Mouse (Mus musculus): ENCODE data around the gene Rbms2. TPM values are rescaled to one million over a fixed set of nuclear protein-coding genes. Genes with fewer than 3 reads are reported as not detected.
"Not testable (repeated sequence)": the region's sequence is repeated elsewhere in the genome, so short reads cannot be mapped to it uniquely, and the experiment has no call there.

Rbms2 gene
- polyA plus RNA-seq (2012; ENCODE audit: insufficient read depth, insufficient read length, missing spikeins) = 93.3 and 95.4 TPM in 2 replicates

GRCm38 (mm10) chr10:128179989-128180388 lies at the start of gene Rbms2:
Gene Rbms2 (minus strand): TSS chr10:128180297.
- Histone ChIP-seq H3K4me1 (ENCODE audit: control insufficient read depth, insufficient read depth, insufficient read length, low read length) (peaks cover 6% of the 10 kb centered on the region; the same call in 1 of the 2 replicates), H3K27ac (replicated peaks; ENCODE audit: low read depth, low read length) (peak within 1 kb of the TSS; percentile 94), H3K4me3 (ENCODE audit: insufficient read depth, low read depth, low read length) (peak within 1 kb of the TSS; percentile 70)

GRCm38 (mm10) chr10:128228009-128228408 lies 47.9 kb upstream of the Rbms2 start:
- Histone ChIP-seq H3K27ac (replicated peaks; ENCODE audit: low read depth, low read length) (no peak overlapping the region), H3K4me1 (ENCODE audit: control insufficient read depth, insufficient read depth, insufficient read length, low read length) (no peaks in the 10 kb centered on the region), H3K4me3 (ENCODE audit: insufficient read depth, low read depth, low read length) (no peak overlapping the region)

GRCm38 (mm10) chr10:128227592-128227991 lies 47.5 kb upstream of the Rbms2 start:
- no peaks in the 10 kb centered on the region for H3K4me1 ChIP-seq (ENCODE audit: control insufficient read depth, insufficient read depth, insufficient read length, low read length)
- H3K27ac ChIP-seq (replicated peaks; ENCODE audit: low read depth, low read length) = no peak overlapping the region
- no peak overlapping the region for H3K4me3 ChIP-seq (ENCODE audit: insufficient read depth, low read depth, low read length)

GRCm38 (mm10) chr10:128225538-128225937 lies 45.4 kb upstream of the Rbms2 start, which contains the start of gene Mip:
Gene Mip (plus strand): TSS chr10:128225838.
- H3K4me1 ChIP-seq (ENCODE audit: control insufficient read depth, insufficient read depth, insufficient read length, low read length) = no peaks in the 10 kb centered on the region
- H3K27ac ChIP-seq (replicated peaks; ENCODE audit: low read depth, low read length) = no peak within 1 kb of the TSS
- no peak within 1 kb of the TSS for H3K4me3 ChIP-seq (ENCODE audit: insufficient read depth, low read depth, low read length)

- Histone ChIP-seq H3K4me3 (ENCODE audit: insufficient read depth, low read depth, low read length) (no peak overlapping the region), H3K4me1 (ENCODE audit: control insufficient read depth, insufficient read depth, insufficient read length, low read length) (no peaks in the 10 kb centered on the region), H3K27ac (replicated peaks; ENCODE audit: low read depth, low read length) (no peak overlapping the region)
These were observed 45.0 kb upstream of the Rbms2 start for GRCm38 (mm10) chr10:128225064-128225463.

- no peak overlapping the region for H3K27ac ChIP-seq (replicated peaks; ENCODE audit: low read depth, low read length)
- no peak overlapping the region for H3K4me3 ChIP-seq (ENCODE audit: insufficient read depth, low read depth, low read length)
- H3K4me1 ChIP-seq (ENCODE audit: control insufficient read depth, insufficient read depth, insufficient read length, low read length) = no peaks in the 10 kb centered on the region
These were observed 41.6 kb upstream of the Rbms2 start for GRCm38 (mm10) chr10:128221533-128222286.

- no peak overlapping the region for H3K4me3 ChIP-seq (ENCODE audit: insufficient read depth, low read depth, low read length)
- no peaks in the 10 kb centered on the region for H3K4me1 ChIP-seq (ENCODE audit: control insufficient read depth, insufficient read depth, insufficient read length, low read length)
- H3K27ac ChIP-seq (replicated peaks; ENCODE audit: low read depth, low read length) = no peak overlapping the region
These were observed 38.5 kb upstream of the Rbms2 start for GRCm38 (mm10) chr10:128218387-128219117.

- H3K4me3 ChIP-seq (ENCODE audit: insufficient read depth, low read depth, low read length) = no peak overlapping the region
- H3K4me1 ChIP-seq (ENCODE audit: control insufficient read depth, insufficient read depth, insufficient read length, low read length) = no peaks in the 10 kb centered on the region
- no peak overlapping the region for H3K27ac ChIP-seq (replicated peaks; ENCODE audit: low read depth, low read length)
These were observed 34.9 kb upstream of the Rbms2 start for GRCm38 (mm10) chr10:128214981-128215380.

- not testable (repeated sequence) for H3K4me3 ChIP-seq (ENCODE audit: insufficient read depth, low read depth, low read length); H3K4me1 ChIP-seq (ENCODE audit: control insufficient read depth, insufficient read depth, insufficient read length, low read length); H3K27ac ChIP-seq (replicated peaks; ENCODE audit: low read depth, low read length)
These were observed 34.0 kb upstream of the Rbms2 start for GRCm38 (mm10) chr10:128214112-128214511.

GRCm38 (mm10) chr10:128212871-128213323 lies 32.8 kb upstream of the Rbms2 start:
- Histone ChIP-seq H3K27ac (replicated peaks; ENCODE audit: low read depth, low read length) (no peak overlapping the region), H3K4me1 (ENCODE audit: control insufficient read depth, insufficient read depth, insufficient read length, low read length) (no peaks in the 10 kb centered on the region), H3K4me3 (ENCODE audit: insufficient read depth, low read depth, low read length) (peak overlapping the region; percentile 44)

- Histone ChIP-seq H3K27ac (replicated peaks; ENCODE audit: low read depth, low read length) (peak overlapping the region; percentile 43; the same call in 1 of the 2 replicates), H3K4me1 (ENCODE audit: control insufficient read depth, insufficient read depth, insufficient read length, low read length) (no peaks in the 10 kb centered on the region), H3K4me3 (ENCODE audit: insufficient read depth, low read depth, low read length) (peak overlapping the region; percentile 83)
These were observed 32.1 kb upstream of the Rbms2 start for GRCm38 (mm10) chr10:128212148-128212547.

- peak within 1 kb of the TSS; percentile 83 for H3K4me3 ChIP-seq (ENCODE audit: insufficient read depth, low read depth, low read length)
- H3K27ac ChIP-seq (replicated peaks; ENCODE audit: low read depth, low read length) = peak within 1 kb of the TSS; percentile 59
- H3K4me1 ChIP-seq (ENCODE audit: control insufficient read depth, insufficient read depth, insufficient read length, low read length) = no peaks in the 10 kb centered on the region
These were observed 31.5 kb upstream of the Rbms2 start, which contains the start of gene Spryd4 for GRCm38 (mm10) chr10:128211390-128212108. Gene Spryd4 (minus strand): TSS chr10:128211807.

- peak overlapping the region; percentile 83 for H3K4me3 ChIP-seq (ENCODE audit: insufficient read depth, low read depth, low read length)
- peak overlapping the region; percentile 59 for H3K27ac ChIP-seq (replicated peaks; ENCODE audit: low read depth, low read length)
- no peaks in the 10 kb centered on the region for H3K4me1 ChIP-seq (ENCODE audit: control insufficient read depth, insufficient read depth, insufficient read length, low read length)
These were observed 30.9 kb upstream of the Rbms2 start for GRCm38 (mm10) chr10:128210954-128211353.

GRCm38 (mm10) chr10:128210131-128210530 lies 30.0 kb upstream of the Rbms2 start:
- no peaks in the 10 kb centered on the region for H3K4me1 ChIP-seq (ENCODE audit: control insufficient read depth, insufficient read depth, insufficient read length, low read length)
- no peak overlapping the region for H3K27ac ChIP-seq (replicated peaks; ENCODE audit: low read depth, low read length)
- no peak overlapping the region for H3K4me3 ChIP-seq (ENCODE audit: insufficient read depth, low read depth, low read length)

All from brown adipose tissue, adult 24 weeks (tissue).